Mouse (Mus musculus) embryonic stem cell, embryonic (primary cell): ENCODE results near the gene Rbfox1.

Experiments
- CTCF ChIA-PET, 4 experiments: fragments of 300-600 bp in 2 of 4; fragments of 350-600 bp in 2 of 4; sonication (Branson Sonifier 250); formaldehyde crosslinking; loops; one replicate each; lab custom pipeline; 2022; ENCODE audit warnings: inconsistent platforms in 2 of 4; lab: Charles Lee
- POLR2A ChIA-PET, 4 experiments: fragments of 300-600 bp in 2 of 4; fragments of 350-600 bp in 2 of 4; sonication (Branson Sonifier 250); formaldehyde crosslinking; loops; one replicate each; lab custom pipeline; 2022; ENCODE audit warnings: antibody characterized with exemption in 4 of 4, inconsistent platforms in 1 of 4; lab: Charles Lee

Rbfox1 gene

GRCm38 (mm10) chr16:6791218-6791617, 906.1 kb downstream of the Rbfox1 start:
- ChIA-PET POLR2A (no interaction called here), CTCF (interaction anchor here in 3 of 4 experiments (0.6 to 1.5 kb wide), 8 partner anchors 14 to 394 kb away, joined by 3 to 6 read pairs (median 3); no protein-coding TSS in a partner anchor)

DNA sequence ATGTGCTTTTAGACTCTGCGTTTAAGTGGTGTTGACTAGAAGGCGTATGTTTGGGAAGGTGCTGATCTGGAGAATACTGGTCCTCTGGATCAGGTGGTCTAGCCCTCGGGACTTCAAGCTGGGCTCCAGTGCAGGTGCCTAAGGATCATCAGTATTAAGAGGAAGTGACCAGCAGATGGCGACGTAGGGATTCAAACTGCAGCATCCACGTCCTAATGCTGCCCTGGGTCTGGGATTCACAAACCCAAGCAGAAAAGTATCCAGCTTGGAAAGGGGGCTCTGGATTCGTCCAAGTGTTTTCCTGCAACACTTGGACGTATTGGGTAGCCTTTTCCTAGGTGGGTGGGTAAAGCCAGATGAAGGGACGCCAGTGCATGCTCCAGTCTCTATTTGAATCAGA, 906.5 kb downstream of the Rbfox1 start:
- POLR2A ChIA-PET, result no interaction called here
- CTCF ChIA-PET, result interaction anchor here in 3 of 4 experiments (0.6 to 1.5 kb wide), 10 partner anchors 13 to 393 kb away, joined by 3 to 6 read pairs (median 3); no protein-coding TSS in a partner anchor

DNA sequence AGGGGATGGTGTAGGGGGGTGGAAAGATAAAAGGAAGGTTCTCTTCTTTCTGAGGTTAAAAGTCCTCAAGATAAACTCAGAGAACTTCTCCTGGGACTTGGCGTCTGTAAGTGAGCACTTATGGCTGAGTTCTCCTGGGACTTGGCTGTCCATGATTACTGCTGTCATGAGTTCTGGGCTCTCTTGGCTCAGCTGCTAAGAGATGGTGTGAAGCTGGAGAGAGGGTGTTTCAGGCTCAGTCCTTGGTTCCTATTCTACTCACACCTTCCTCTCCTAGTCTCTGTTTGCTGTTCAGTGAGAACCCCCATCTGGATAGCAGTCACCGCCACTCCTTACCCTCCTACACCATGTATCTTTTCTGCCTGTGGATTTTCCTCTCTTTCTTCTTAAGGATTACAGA, 921.1 kb downstream of the Rbfox1 start:
- CTCF ChIA-PET, result no interaction called here
- POLR2A ChIA-PET, result no interaction called here

GRCm38 (mm10) chr16:6807835-6808234, 922.7 kb downstream of the Rbfox1 start:
- ChIA-PET CTCF (no interaction called here), POLR2A (interaction anchor here in 1 of 4 experiments (1.2 kb wide), 1 partner anchor 51 kb away, joined by 3 read pairs; no protein-coding TSS in a partner anchor)

GRCm38 (mm10) chr16:6813871-6814270, 928.7 kb downstream of the Rbfox1 start:
- CTCF ChIA-PET, result no interaction called here
- POLR2A ChIA-PET, result interaction anchor here in 2 of 4 experiments (0.8 kb wide), 2 partner anchors 14 to 311 kb away, joined by 3 read pairs; no protein-coding TSS in a partner anchor

DNA sequence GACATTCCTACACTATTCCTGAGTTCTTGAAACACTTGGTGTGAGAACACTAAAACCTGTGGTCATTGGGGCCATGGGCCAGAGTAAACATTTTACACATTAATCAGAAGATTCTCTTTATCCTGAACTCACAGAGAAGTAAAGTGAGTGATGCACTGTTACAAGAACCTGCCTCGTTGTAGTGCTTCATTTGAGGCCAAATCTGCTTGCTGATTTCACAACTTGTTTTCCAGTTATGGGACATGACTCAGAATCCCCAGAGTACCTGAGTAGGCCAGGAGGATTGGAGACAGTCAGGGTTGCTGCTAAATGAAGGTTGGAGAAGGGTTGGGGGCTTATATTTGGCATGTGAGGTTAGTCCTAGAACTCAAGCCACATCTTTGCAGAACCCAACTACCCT, 936.6 kb downstream of the Rbfox1 start:
- ChIA-PET POLR2A (interaction anchor here in 1 of 4 experiments (0.6 kb wide), 1 partner anchor 52 kb away, joined by 3 read pairs; no protein-coding TSS in a partner anchor), CTCF (no interaction called here)

DNA sequence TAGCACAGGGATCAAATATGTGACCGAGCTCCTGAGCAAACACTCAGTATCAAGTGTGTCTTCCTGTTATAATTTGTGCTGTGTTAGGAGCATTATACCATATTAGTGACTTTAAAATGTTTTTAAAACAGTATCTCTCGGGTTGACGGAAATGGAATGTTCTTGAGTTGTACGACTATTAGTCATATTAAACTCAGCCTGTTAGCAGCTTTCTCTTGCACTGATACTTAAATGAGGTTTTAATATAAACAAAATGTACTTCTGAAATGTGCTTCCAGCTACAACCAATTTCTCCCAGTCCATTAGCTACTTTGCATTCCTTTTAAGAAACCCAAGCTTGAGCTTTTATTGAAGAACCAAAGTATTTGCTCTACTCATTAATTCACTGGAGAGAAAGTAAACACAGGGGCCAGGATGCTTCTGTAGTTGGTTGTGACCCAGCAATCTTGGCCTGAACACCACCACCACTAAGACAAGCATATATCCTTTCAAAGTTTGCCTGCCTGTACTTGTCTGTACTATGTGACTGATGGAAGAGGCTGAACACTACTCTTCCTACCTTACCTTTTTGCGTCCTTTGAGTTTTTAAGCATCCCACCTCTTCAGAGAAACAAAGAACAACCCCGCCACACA, 944.9 kb downstream of the Rbfox1 start:
- ChIA-PET CTCF (no interaction called here), POLR2A (no interaction called here)

GRCm38 (mm10) chr16:6833486-6833885, 948.3 kb downstream of the Rbfox1 start:
- CTCF ChIA-PET, result no interaction called here
- POLR2A ChIA-PET, result no interaction called here

GRCm38 (mm10) chr16:6835051-6835450, 949.9 kb downstream of the Rbfox1 start:
- ChIA-PET CTCF (interaction anchor here in 1 of 4 experiments (0.7 kb wide), 1 partner anchor 11 kb away, joined by 3 read pairs; no protein-coding TSS in a partner anchor), POLR2A (no interaction called here)

DNA sequence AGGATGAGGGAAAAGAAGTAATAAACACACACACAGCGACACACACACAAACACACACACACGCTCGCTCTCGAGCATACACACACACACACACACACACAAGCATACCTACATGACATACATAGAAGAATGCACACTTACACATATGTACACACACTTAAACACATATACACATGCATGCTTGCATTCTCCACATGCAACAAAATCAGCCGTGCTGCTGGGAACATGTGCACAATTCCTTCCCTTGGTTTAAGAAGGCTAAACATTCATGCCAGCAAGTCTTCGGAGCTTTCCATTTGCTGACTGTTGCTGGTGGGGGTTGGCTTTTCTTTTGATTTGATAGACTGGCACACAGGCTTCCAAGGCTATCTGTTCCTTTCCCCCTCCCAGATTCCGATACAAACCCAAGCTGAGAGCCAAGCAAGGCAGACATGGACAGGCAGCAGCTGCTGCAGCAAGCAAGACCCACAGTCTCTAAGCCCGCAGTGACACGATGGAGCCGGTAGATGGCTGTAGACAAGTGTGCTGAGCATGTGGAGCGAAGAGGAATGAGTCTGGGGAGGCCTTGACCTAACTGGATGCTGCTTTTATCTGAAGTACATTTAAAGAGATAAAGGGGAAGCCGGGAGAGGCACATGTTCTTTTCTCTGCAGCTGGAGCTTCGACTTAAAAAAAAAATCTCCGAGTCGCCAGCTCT, 954.3 kb downstream of the Rbfox1 start:
- ChIA-PET POLR2A (interaction anchor here in 1 of 4 experiments (0.6 kb wide), 1 partner anchor 662 kb away, joined by 4 read pairs; no protein-coding TSS in a partner anchor), CTCF (interaction anchor here in 2 of 4 experiments (0.6 to 0.7 kb wide), 2 partner anchors 10 to 24 kb away, joined by 3 to 6 read pairs; no protein-coding TSS in a partner anchor)

- ChIA-PET CTCF (interaction anchor here in 1 of 4 experiments (0.7 kb wide), 1 partner anchor 11 kb away, joined by 3 read pairs; no protein-coding TSS in a partner anchor), POLR2A (no interaction called here)
Measured at GRCm38 (mm10) chr16:6840007-6840406, 954.9 kb downstream of the Rbfox1 start.

- CTCF ChIA-PET, result interaction anchor here in 1 of 4 experiments (0.7 kb wide), 1 partner anchor 76 kb away, joined by 4 read pairs; no protein-coding TSS in a partner anchor
- POLR2A ChIA-PET, result no interaction called here
Measured at GRCm38 (mm10) chr16:6840461-6840860, 955.3 kb downstream of the Rbfox1 start.

DNA sequence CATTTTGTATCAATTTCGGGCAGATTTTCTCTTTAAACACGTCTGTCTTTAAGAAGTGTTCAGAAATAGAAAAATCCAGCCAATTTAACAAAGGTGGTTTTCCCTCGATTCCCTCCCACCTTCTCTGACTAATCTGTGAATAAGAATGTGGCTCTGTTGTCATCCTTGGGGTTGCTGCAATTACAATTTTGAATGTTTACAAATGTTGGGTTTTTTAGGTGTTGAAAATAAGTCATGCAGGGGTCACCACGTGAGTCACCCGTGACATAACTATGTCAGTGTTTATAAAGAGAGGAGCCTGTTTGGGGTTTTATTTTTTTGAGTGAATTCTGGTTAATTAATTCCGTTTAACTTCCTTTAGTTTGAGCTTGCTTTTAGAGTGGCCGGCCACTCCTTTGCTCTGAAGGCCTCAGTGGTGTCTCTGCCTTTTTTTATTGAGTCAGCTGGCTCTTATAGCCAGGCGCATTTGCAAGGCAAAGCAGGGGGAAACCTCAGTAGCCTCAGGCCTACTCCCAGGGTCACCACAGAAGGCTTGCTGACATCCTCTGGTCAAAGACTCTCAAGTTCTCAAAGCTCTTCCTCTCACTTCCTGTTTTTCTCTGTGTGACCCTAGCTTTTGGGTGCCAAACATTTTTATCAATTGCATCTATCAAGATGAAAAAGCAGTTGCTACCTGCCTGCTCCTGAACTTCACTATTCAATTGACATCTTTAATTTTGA, 957.1 kb downstream of the Rbfox1 start:
- CTCF ChIA-PET, result interaction anchor here in 2 of 4 experiments (0.6 to 0.8 kb wide), 2 partner anchors 150 to 434 kb away, joined by 3 to 5 read pairs; no protein-coding TSS in a partner anchor
- POLR2A ChIA-PET, result interaction anchor here in 3 of 4 experiments (0.5 to 1.8 kb wide), 5 partner anchors 11 to 1568 kb away, joined by 3 to 9 read pairs (median 3); no protein-coding TSS in a partner anchor

GRCm38 (mm10) chr16:6844659-6845058, 959.5 kb downstream of the Rbfox1 start:
- ChIA-PET CTCF (no interaction called here), POLR2A (no interaction called here)

GRCm38 (mm10) chr16:6851393-6851792, 966.2 kb downstream of the Rbfox1 start:
- CTCF ChIA-PET, result interaction anchor here in 1 of 4 experiments (0.7 kb wide), 1 partner anchor 23 kb away, joined by 3 read pairs; no protein-coding TSS in a partner anchor
- POLR2A ChIA-PET, result interaction anchor here in 1 of 4 experiments (0.5 kb wide), 1 partner anchor 1529 kb away, joined by 6 read pairs; no protein-coding TSS in a partner anchor

DNA sequence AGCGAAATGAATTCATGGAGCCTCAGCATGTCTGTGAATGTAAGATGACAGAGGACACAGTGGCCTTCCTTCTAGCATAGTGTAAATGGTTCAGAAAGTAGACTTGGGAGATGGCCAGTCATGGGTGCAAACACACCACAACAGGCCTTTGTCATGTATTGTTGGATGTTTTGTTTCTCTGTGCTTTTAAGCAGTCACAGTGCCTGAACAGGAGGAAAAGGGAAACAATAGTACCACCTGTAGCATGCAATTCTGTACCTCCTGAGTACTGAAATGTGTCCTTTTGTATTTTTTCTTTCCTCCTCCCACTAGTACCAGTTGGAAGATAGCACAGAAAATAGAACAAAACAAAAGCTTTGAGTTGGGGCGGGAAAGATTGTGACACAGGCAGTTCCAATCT, 968.6 kb downstream of the Rbfox1 start:
- ChIA-PET POLR2A (interaction anchor here in 2 of 4 experiments (0.6 to 1.9 kb wide), 4 partner anchors 11 to 1253 kb away, joined by 3 to 9 read pairs (median 6); no protein-coding TSS in a partner anchor), CTCF (no interaction called here)

GRCm38 (mm10) chr16:6861656-6862055, 976.5 kb downstream of the Rbfox1 start:
- ChIA-PET POLR2A (no interaction called here), CTCF (no interaction called here)

- POLR2A ChIA-PET, result no interaction called here
- CTCF ChIA-PET, result interaction anchor here in 1 of 4 experiments (0.6 kb wide), 1 partner anchor 351 kb away, joined by 3 read pairs; no protein-coding TSS in a partner anchor
Measured at GRCm38 (mm10) chr16:6882683-6883430, 997.7 kb downstream of the Rbfox1 start.
